Mouse (Mus musculus) gastrocnemius, adult 2 months (tissue): ENCODE results near the gene Cpd. TPM values are rescaled to one million over a fixed set of nuclear protein-coding genes. Genes with fewer than 3 reads are reported as not detected.
A peak's percentile ranks its signal among the peaks of the same experiment; 100 is the strongest.

Source experiments
- DNase-seq: peaks from one replicate; pipeline ENCODE4 v3.0.0; 2022
- H3K27ac ChIP-seq: fragments of 200-600 bp; 2 replicates; pipeline ENCODE4 v1.8.1; 2022; ENCODE audit warnings: mild to moderate bottlenecking
- H3K4me3 ChIP-seq: fragments of 200-600 bp; 2 replicates; pipeline ENCODE4 v1.8.1; 2022; ENCODE audit warnings: mild to moderate bottlenecking, moderate library complexity
- CTCF ChIP-seq: fragments of 200-600 bp; IDR thresholded peaks from 2 replicates; pipeline ENCODE4 v1.8.1; 2022; ENCODE audit warnings: antibody characterized with exemption, mild to moderate bottlenecking, moderate library complexity
- intact Hi-C: fragments of 180-260 bp; cut with DNase I; formaldehyde crosslinking; loops from one replicate; pipeline ENCODE4 v1.15.1; 2025
- total RNA-seq, 2 experiments: library from RNA; stranded (reverse); gene quantifications; 2 replicates each; pipeline ENCODE4 v1.2.3; 2021

The Cpd gene
- total RNA-seq, 2 experiments from 2014 or later, result 25.7 to 30.5 TPM

GRCm38 (mm10) chr11:76872556-76873234, 25.9 kb upstream of the Cpd start:
- no peak overlapping the region for H3K4me3 ChIP-seq
- no peak for DNase-seq
- intact Hi-C loops, result no loop called here
- TF ChIP-seq CTCF, result no peak
- no peak overlapping the region for H3K27ac ChIP-seq

GRCm38 (mm10) chr11:76861185-76861584, 14.4 kb upstream of the Cpd start:
- no peak overlapping the region for H3K27ac ChIP-seq
- intact Hi-C loops, result no loop called here
- TF ChIP-seq CTCF, result no peak
- DNase-seq, result peak; percentile 33
- H3K4me3 ChIP-seq, result no peak overlapping the region

- TF ChIP-seq CTCF, result no peak
- H3K4me3 ChIP-seq, result no peak overlapping the region
- DNase-seq, result no peak
- H3K27ac ChIP-seq, result peak overlapping the region; percentile 41
- intact Hi-C loops, result no loop called here
Observed at GRCm38 (mm10) chr11:76859261-76859660, 12.4 kb upstream of the Cpd start.

GRCm38 (mm10) chr11:76858781-76859180, 12.0 kb upstream of the Cpd start:
- DNase-seq, result no peak
- intact Hi-C loops, result no loop called here
- Histone ChIP-seq H3K4me3 (no peak overlapping the region), H3K27ac (peak overlapping the region; percentile 41)
- no peak for TF ChIP-seq CTCF

- Histone ChIP-seq H3K4me3 (0 out of 2 replicates have a peak overlapping the region, but pooled peaks have one; percentile 5), H3K27ac (peak overlapping the region; percentile 84)
- intact Hi-C loops, result no loop called here
- peak; percentile 52 for DNase-seq
- TF ChIP-seq CTCF, result no peak
Observed at GRCm38 (mm10) chr11:76857111-76857510, 10.3 kb upstream of the Cpd start.

GRCm38 (mm10) chr11:76856601-76857000, 9.8 kb upstream of the Cpd start:
- intact Hi-C loops, result no loop called here
- no peak for DNase-seq
- H3K27ac ChIP-seq, result peak overlapping the region; percentile 84
- no peak overlapping the region for H3K4me3 ChIP-seq
- no peak for TF ChIP-seq CTCF

- no peak for DNase-seq
- H3K27ac ChIP-seq, result no peak overlapping the region; the same call in 1 of the 2 replicates
- no peak overlapping the region for H3K4me3 ChIP-seq
- intact Hi-C loops, result no loop called here
- TF ChIP-seq CTCF, result no peak
Observed at GRCm38 (mm10) chr11:76854475-76855341, 7.9 kb upstream of the Cpd start.

GRCm38 (mm10) chr11:76851512-76851911, 4.7 kb upstream of the Cpd start:
- Histone ChIP-seq H3K27ac (no peak overlapping the region), H3K4me3 (no peak overlapping the region)
- DNase-seq, result no peak
- intact Hi-C loops, result no loop called here
- TF ChIP-seq CTCF, result no peak; the same call in 1 of the 2 replicates

- TF ChIP-seq CTCF, result no peak
- peak overlapping the region; percentile 24; the same call in 1 of the 2 replicates for H3K27ac ChIP-seq
- no peak for DNase-seq
- intact Hi-C loops, result loop anchor here (5.0 kb wide), 1 partner anchor 37 kb away; no protein-coding TSS in a partner anchor
- no peak overlapping the region for H3K4me3 ChIP-seq
Observed at GRCm38 (mm10) chr11:76849596-76849995, 2.8 kb upstream of the Cpd start.

- DNase-seq, result no peak
- H3K27ac ChIP-seq, result no peak overlapping the region
- TF ChIP-seq CTCF, result no peak
- intact Hi-C loops, result loop anchor here (5.0 kb wide), 1 partner anchor 36 kb away; no protein-coding TSS in a partner anchor
- H3K4me3 ChIP-seq, result no peak overlapping the region
Observed at GRCm38 (mm10) chr11:76848081-76848480, 1.3 kb upstream of the Cpd start.

- intact Hi-C loops, result loop anchor here (2.0 to 5.0 kb wide), 2 partner anchors 35 to 43 kb away; no protein-coding TSS in a partner anchor
- DNase-seq, result no peak
- H3K27ac ChIP-seq, result peak overlapping the region; percentile 95
- TF ChIP-seq CTCF, result no peak
- H3K4me3 ChIP-seq, result peak overlapping the region; percentile 92
Observed at GRCm38 (mm10) chr11:76847354-76847753, 536 bp upstream of the Cpd start.

GRCm38 (mm10) chr11:76846011-76846877, 574 bp downstream of the Cpd start:
- intact Hi-C loops, result loop anchor here (2.0 to 5.0 kb wide), 2 partner anchors 34 to 45 kb away; no protein-coding TSS in a partner anchor
- Histone ChIP-seq H3K27ac (peak overlapping the region; percentile 95), H3K4me3 (peak overlapping the region; percentile 92)
- no peak for DNase-seq
- no peak for TF ChIP-seq CTCF
